Mouse (Mus musculus): ENCODE data around the gene Gm20828. TPM values are rescaled to one million over a fixed set of nuclear protein-coding genes. Genes with fewer than 3 reads are reported as not detected.

Gene Gm20828
- not detected for polyA plus RNA-seq (2017; shearing (Covaris generic))

DNA sequence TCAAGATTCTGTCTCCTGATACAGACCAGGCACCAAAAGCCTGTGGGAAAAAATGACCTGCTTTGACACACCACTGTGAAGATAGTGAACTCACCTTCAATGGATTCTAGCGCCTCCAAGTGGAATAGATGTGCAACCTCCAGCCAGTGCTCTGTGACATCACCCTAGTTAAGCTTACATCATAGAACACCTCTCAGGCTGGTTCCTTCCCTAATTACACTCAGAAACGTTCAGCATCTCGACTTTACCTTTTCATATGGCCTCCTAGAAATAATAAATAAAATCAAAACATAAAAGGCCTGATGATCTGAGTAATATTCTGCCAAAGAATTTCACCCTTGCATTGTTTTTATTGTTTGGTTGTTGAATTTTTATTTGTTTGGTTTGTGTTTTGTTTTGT lies at the start of gene Gm20828:
Gene Gm20828, minus strand, starts transcription at position 101 of the 400 bp plus-strand sequence.

